Comparison of ENCODE assay signal across 27 mouse cellular contexts in the genomic region with DNA sequence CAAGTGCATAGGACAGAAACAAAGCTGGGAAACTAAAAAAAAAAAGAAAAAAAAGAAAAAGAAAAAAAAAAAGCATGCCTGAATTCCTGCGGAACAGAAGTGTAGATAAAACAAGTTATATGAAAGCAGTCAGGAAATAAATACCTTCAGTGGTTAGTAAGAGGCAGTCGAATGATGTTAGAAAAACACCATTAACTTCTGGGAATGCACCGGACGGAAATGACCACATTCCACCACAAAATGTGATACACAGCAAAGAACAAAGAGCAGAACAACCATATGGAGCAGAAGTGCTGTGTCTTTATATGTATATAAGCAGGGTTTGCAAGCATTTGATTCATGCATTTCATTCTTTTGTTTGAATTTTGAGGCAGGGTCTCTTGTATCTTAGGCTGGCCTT. TPM values are rescaled to one million over a fixed set of nuclear protein-coding genes. Genes with fewer than 3 reads are reported as not detected.
DNase-seq lines count a peak whose midpoint lies in the region; ATAC-seq and TF ChIP-seq lines count a peak whose summit lies in the region.
"Had no signal": no experiment of that assay in that cellular context is flagged by ENCODE, and none has a peak within 500 bp of the region (broad histone marks: within the 10 kb centered on the region; RNA-seq: fewer than 3 reads in every experiment).

No protein-coding gene starts in this region.

- intact Hi-C loops in heart, adult 2 months (cut with DNase I): no loop called here

- H3K4me2 ChIP-seq in heart, embryonic 16.5 days (ENCODE audit: low read depth, low read length): no peak overlapping the region
- no peak overlapping the region for H3K4me2 ChIP-seq in kidney, postnatal 0 days (ENCODE audit: low read length)
- peak overlapping the region; percentile 48 for H3K4me2 ChIP-seq in myocyte (ENCODE audit: low read depth)
- H3K4me2 ChIP-seq: embryonic facial prominence, embryonic 12.5 days; hindbrain, embryonic 12.5 days; liver, embryonic 15.5 days; neural tube, embryonic 15.5 days had no signal

- no peak for TF ChIP-seq EP300 in heart, adult 2 months (IDR thresholded peaks at IDR 0.05; ENCODE audit: insufficient read depth, low read depth, low read length)

- TF ChIP-seq CTCF in heart, adult 2 months (IDR thresholded peaks at IDR 0.05): no peak
- TF ChIP-seq CTCF in kidney, postnatal 0 days (IDR thresholded peaks at IDR 0.05; ENCODE audit: low read depth): no peak

- H3K27ac ChIP-seq in heart, adult 2 months: peak overlapping the region; percentile 30; the same call in 1 of the 2 replicates
- H3K27ac ChIP-seq in heart, embryonic 16.5 days (ENCODE audit: low read length): peak overlapping the region; percentile 67
- no peak overlapping the region for H3K27ac ChIP-seq in heart, embryonic 10.5 days
- H3K27ac ChIP-seq in kidney, postnatal 0 days: peak overlapping the region; percentile 68; the same call in 1 of the 2 replicates
- H3K27ac ChIP-seq: embryonic facial prominence, embryonic 12.5 days; hindbrain, embryonic 12.5 days; left cerebral cortex, adult 2 months; liver, embryonic 15.5 days; macrophage; midbrain, embryonic 10.5 days; neural tube, embryonic 15.5 days had no signal

- H3ac ChIP-seq in myocyte (ENCODE audit: control insufficient read depth, insufficient read length): no peak overlapping the region

- no peak for DNase-seq in heart, adult 2 months
- DNase-seq in heart, adult 18-20 months: no peak
- DNase-seq in heart, embryonic 10.5 days (ENCODE audit: low spot score): no peak
- DNase-seq in kidney, postnatal 0 days (ENCODE audit: low spot score): peak; percentile 87
- DNase-seq in kidney, adult 9 months: no peak
- DNase-seq: adrenal gland, adult 8-10 months; cerebellum, adult 11-12 months; cerebellum, postnatal 10 days; liver; thymus, adult 18-20 months; thymus, postnatal 36 days had no signal

- 40% methylated on average over 4 of the region's 4 CpGs for WGBS in heart, adult 2 months
- WGBS in heart, embryonic 16.5 days: 60% methylated on average over 4 of the region's 4 CpGs
- WGBS in heart, embryonic 10.5 days: 78% methylated on average over 4 of the region's 4 CpGs
- WGBS in kidney, postnatal 0 days: 9% methylated on average over 4 of the region's 4 CpGs

- H3K36me3 ChIP-seq in heart, adult 2 months (ENCODE audit: control insufficient read depth, insufficient read depth, low read length): peaks cover 22% of the 10 kb centered on the region
- no peaks in the 10 kb centered on the region for H3K36me3 ChIP-seq in heart, embryonic 16.5 days (ENCODE audit: control insufficient read depth, insufficient read depth)
- H3K36me3 ChIP-seq in heart, embryonic 10.5 days: no peaks in the 10 kb centered on the region
- H3K36me3 ChIP-seq in kidney, postnatal 0 days (ENCODE audit: insufficient read depth, low read length): no peaks in the 10 kb centered on the region
- H3K36me3 ChIP-seq in myocyte (ENCODE audit: control insufficient read depth, insufficient read depth): no peaks in the 10 kb centered on the region
- H3K36me3 ChIP-seq: embryonic facial prominence, embryonic 12.5 days; hindbrain, embryonic 12.5 days; liver, embryonic 15.5 days; midbrain, embryonic 10.5 days; neural tube, embryonic 15.5 days had no signal

- H3K9me3 ChIP-seq in heart, embryonic 16.5 days (replicated peaks; ENCODE audit: control insufficient read depth, low read length): no peaks in the 10 kb centered on the region
- H3K9me3 ChIP-seq in heart, embryonic 10.5 days: no peaks in the 10 kb centered on the region
- H3K9me3 ChIP-seq in kidney, postnatal 0 days (replicated peaks; ENCODE audit: low read length): no peaks in the 10 kb centered on the region
- H3K9me3 ChIP-seq: embryonic facial prominence, embryonic 12.5 days; G1E; hindbrain, embryonic 12.5 days; liver, embryonic 15.5 days; midbrain, embryonic 10.5 days; neural tube, embryonic 15.5 days had no signal

- H3K4me1 ChIP-seq in heart, adult 2 months (ENCODE audit: control insufficient read depth, insufficient read depth, low read length): peaks cover 22% of the 10 kb centered on the region
- peaks cover 34% of the 10 kb centered on the region for H3K4me1 ChIP-seq in heart, embryonic 16.5 days (ENCODE audit: control insufficient read depth, insufficient read depth, low read length)
- H3K4me1 ChIP-seq in heart, embryonic 10.5 days: peaks cover 25% of the 10 kb centered on the region
- no peaks in the 10 kb centered on the region for H3K4me1 ChIP-seq in kidney, postnatal 0 days (replicated peaks; ENCODE audit: insufficient read depth, low read length)
- H3K4me1 ChIP-seq: liver, embryonic 15.5 days had no signal

- no peak overlapping the region for H3K9ac ChIP-seq in heart, adult 2 months (ENCODE audit: low read depth, low read length)
- H3K9ac ChIP-seq in heart, embryonic 16.5 days (ENCODE audit: low read length): no peak overlapping the region
- no peak overlapping the region for H3K9ac ChIP-seq in kidney, postnatal 0 days (ENCODE audit: low read depth, low read length)
- H3K9ac ChIP-seq: embryonic facial prominence, embryonic 12.5 days; hindbrain, embryonic 12.5 days; liver, embryonic 15.5 days; neural tube, embryonic 15.5 days had no signal

- no peaks in the 10 kb centered on the region for H3K79me2 ChIP-seq in heart, adult 2 months (replicated peaks; ENCODE audit: control insufficient read depth, insufficient read depth, low read length)
- no peaks in the 10 kb centered on the region for H3K79me2 ChIP-seq in myocyte (ENCODE audit: control insufficient read depth, insufficient read depth)

- TF ChIP-seq POLR2A in heart, adult 2 months (IDR thresholded peaks at IDR 0.05; ENCODE audit: insufficient read depth, low read depth, low read length): no peak
- TF ChIP-seq POLR2A in myocyte (IDR thresholded peaks at IDR 0.05; ENCODE audit: insufficient read length, low read depth): no peak

- H3K4me3 ChIP-seq in heart, adult 2 months: no peak overlapping the region
- no peak overlapping the region for H3K4me3 ChIP-seq in heart, embryonic 16.5 days (ENCODE audit: low read length)
- H3K4me3 ChIP-seq in heart, embryonic 10.5 days: no peak overlapping the region
- no peak overlapping the region for H3K4me3 ChIP-seq in kidney, postnatal 0 days (replicated peaks; ENCODE audit: low read depth, low read length)
- no peak overlapping the region for H3K4me3 ChIP-seq in myocyte
- H3K4me3 ChIP-seq: embryonic facial prominence, embryonic 12.5 days; hindbrain, embryonic 12.5 days; left cerebral cortex, adult 2 months; liver, embryonic 15.5 days; midbrain, embryonic 10.5 days; neural tube, embryonic 15.5 days had no signal

- no peaks in the 10 kb centered on the region for H3K27me3 ChIP-seq in heart, adult 2 months (ENCODE audit: control insufficient read depth, insufficient read depth, low read length)
- no peaks in the 10 kb centered on the region for H3K27me3 ChIP-seq in heart, embryonic 16.5 days (ENCODE audit: control insufficient read depth, insufficient read depth, low read length)
- H3K27me3 ChIP-seq in heart, embryonic 10.5 days (ENCODE audit: insufficient read depth, poor library complexity, severe bottlenecking): no peaks in the 10 kb centered on the region
- H3K27me3 ChIP-seq in kidney, postnatal 0 days (ENCODE audit: insufficient read depth, low read length): no peaks in the 10 kb centered on the region
- H3K27me3 ChIP-seq in myocyte (ENCODE audit: control insufficient read depth, insufficient read depth, insufficient read length): no peaks in the 10 kb centered on the region
- H3K27me3 ChIP-seq: CH12.LX; embryonic facial prominence, embryonic 12.5 days; hindbrain, embryonic 12.5 days; liver, embryonic 15.5 days; neural tube, embryonic 15.5 days had no signal

- no peak for ATAC-seq in heart, embryonic 16.5 days (replicated peaks; ENCODE audit: extremely low read depth, insufficient read depth, low FRiP score)
- ATAC-seq in kidney, postnatal 0 days (replicated peaks; ENCODE audit: low FRiP score, low read depth): 0 out of 2 replicates have a peak, but pooled peaks have one; percentile 49
- ATAC-seq in erythroblast, adult 5-6 weeks (replicated peaks; ENCODE audit: low FRiP score, poor library complexity, severe bottlenecking): no peak
- ATAC-seq: forebrain, embryonic 14.5 days; intestine, postnatal 0 days; lung, postnatal 0 days; midbrain, embryonic 16.5 days had no signal

TF ChIP-seq in myocyte, 11 proteins besides CTCF, POLR2A, EP300 and RAD21:
- TF ChIP-seq CEBPB (IDR thresholded peaks at IDR 0.05; ENCODE audit: insufficient read depth, poor library complexity, severe bottlenecking): no peak

RNA-seq across cellular contexts. Expression of a gene that starts 28.2 kb away (rescaled TPM):
- 10 to 100 TPM; 14.1 to 16.4 TPM for total RNA-seq in heart, adult 2 months (2021)
- polyA plus RNA-seq in heart, adult 2 months (2012; rRNA removed): 20.5 and 24.2 TPM in 2 replicates
- 10 to 100 TPM; 12.8 to 13.9 TPM for total RNA-seq in heart, adult 18-20 months (2021)
- 10.8 and 13.0 TPM in 2 replicates for polyA plus RNA-seq in heart, embryonic 16.5 days (2015; fragmentation: Nextera tagmentation; extraction: Ambion mirVana)
- 12.8 and 13.6 TPM in 2 replicates for polyA plus RNA-seq in heart, embryonic 10.5 days (2016; fragmentation: Nextera tagmentation; extraction: Ambion mirVana)
- 19.6 and 20.9 TPM in 2 replicates for polyA plus RNA-seq in kidney, postnatal 0 days (2015; fragmentation: Nextera tagmentation; extraction: Ambion mirVana)
- polyA plus RNA-seq in myocyte (2012; fragmentation: generic; extraction: Trizol): 24.2 TPM
- 1.5 and 5.2 TPM in 2 replicates for total RNA-seq in erythroblast, adult 5-6 weeks (2015; ENCODE audit: low replicate concordance)
- 9.4 and 12.4 TPM in 2 replicates for total RNA-seq in erythroblast, adult 5-6 weeks (2017; ENCODE audit: low replicate concordance)

RNA-seq across cellular contexts. Expression of a gene that starts 30.3 kb away (rescaled TPM):
- total RNA-seq in heart, adult 2 months (2021): 10 to 100 TPM; 18.6 to 20.7 TPM
- polyA plus RNA-seq in heart, adult 2 months (2012; rRNA removed): 3.6 and 8.7 TPM in 2 replicates
- 10 to 100 TPM; 16.7 to 18.2 TPM for total RNA-seq in heart, adult 18-20 months (2021)
- 17.5 and 18.1 TPM in 2 replicates for polyA plus RNA-seq in heart, embryonic 16.5 days (2015; fragmentation: Nextera tagmentation; extraction: Ambion mirVana)
- 19.0 and 27.1 TPM in 2 replicates for polyA plus RNA-seq in heart, embryonic 10.5 days (2016; fragmentation: Nextera tagmentation; extraction: Ambion mirVana)
- 25.5 and 25.6 TPM in 2 replicates for polyA plus RNA-seq in kidney, postnatal 0 days (2015; fragmentation: Nextera tagmentation; extraction: Ambion mirVana)
- 14.2 TPM for polyA plus RNA-seq in myocyte (2012; fragmentation: generic; extraction: Trizol)
- total RNA-seq in erythroblast, adult 5-6 weeks (2015; ENCODE audit: low replicate concordance): 0.84 TPM in 1 of 2 replicates, not detected in the other
- 0.60 and 2.4 TPM in 2 replicates for total RNA-seq in erythroblast, adult 5-6 weeks (2017; ENCODE audit: low replicate concordance)
